Mouse (Mus musculus): ENCODE data around the gene Grasp. TPM values are rescaled to one million over a fixed set of nuclear protein-coding genes. Genes with fewer than 3 reads are reported as not detected.

Grasp gene
- polyA plus RNA-seq, 1 experiment from 2014 or later = 6.0 TPM

DNA sequence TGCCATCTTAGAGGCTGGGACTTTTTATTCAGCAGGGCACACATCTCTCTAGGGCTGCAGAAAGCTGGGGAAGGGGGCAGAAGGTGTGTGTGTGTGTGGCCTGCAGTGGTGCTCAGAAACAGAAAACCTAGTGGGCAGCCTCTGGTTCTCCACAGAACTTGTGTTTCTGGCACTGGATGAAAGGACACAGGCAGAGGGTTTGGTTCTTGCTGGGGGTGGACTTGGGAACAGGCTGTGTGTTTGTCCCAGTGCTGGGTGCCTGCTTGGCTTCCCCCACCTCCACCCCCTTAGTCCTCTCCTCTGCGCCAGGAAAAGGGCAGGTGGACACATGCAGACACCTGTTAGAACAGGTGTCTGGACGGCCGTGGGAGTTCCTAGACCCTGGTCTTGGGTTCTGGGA lies 47.1 kb downstream of the Grasp start:
- Histone ChIP-seq H3K4me2 (replicated peaks) (no peak overlapping the region), H3K36me3 (peaks cover 53% of the 10 kb centered on the region), H3K4me1 (peaks cover 16% of the 10 kb centered on the region), H3K27me3 (peaks cover 13% of the 10 kb centered on the region), H3K4me3 (no peak overlapping the region), H3K9ac (no peak overlapping the region), H3K9me3 (no peaks in the 10 kb centered on the region), H3K27ac (no peak overlapping the region)
- WGBS = 64% methylated on average over 3 of the region's 3 CpGs
- ATAC-seq (ENCODE audit: low FRiP score, low read depth) = no peak

- peaks cover 14% of the 10 kb centered on the region for H3K4me1 ChIP-seq
- no peak overlapping the region for H3K4me2 ChIP-seq (replicated peaks)
- no peak for ATAC-seq (ENCODE audit: low FRiP score, low read depth)
- H3K9me3 ChIP-seq = no peaks in the 10 kb centered on the region
- H3K27ac ChIP-seq = no peak overlapping the region
- H3K4me3 ChIP-seq = no peak overlapping the region
- WGBS = 86% methylated on average over 15 of the region's 15 CpGs
- H3K9ac ChIP-seq = no peak overlapping the region
- peaks cover 13% of the 10 kb centered on the region for H3K27me3 ChIP-seq
- peaks cover 53% of the 10 kb centered on the region for H3K36me3 ChIP-seq
Observed at GRCm38 (mm10) chr15:101271513-101271912, 47.5 kb downstream of the Grasp start.

- no peak overlapping the region for H3K4me3 ChIP-seq
- H3K4me1 ChIP-seq = peaks cover 24% of the 10 kb centered on the region
- H3K36me3 ChIP-seq = peaks cover 53% of the 10 kb centered on the region
- no peaks in the 10 kb centered on the region for H3K27me3 ChIP-seq
- ATAC-seq (ENCODE audit: low FRiP score, low read depth) = no peak
- no peak overlapping the region for H3K9ac ChIP-seq
- H3K27ac ChIP-seq = no peak overlapping the region
- WGBS = 78% methylated on average over 6 of the region's 6 CpGs
- no peaks in the 10 kb centered on the region for H3K9me3 ChIP-seq
- no peak overlapping the region for H3K4me2 ChIP-seq (replicated peaks)
Observed at GRCm38 (mm10) chr15:101274380-101274779, 50.4 kb downstream of the Grasp start.

DNA sequence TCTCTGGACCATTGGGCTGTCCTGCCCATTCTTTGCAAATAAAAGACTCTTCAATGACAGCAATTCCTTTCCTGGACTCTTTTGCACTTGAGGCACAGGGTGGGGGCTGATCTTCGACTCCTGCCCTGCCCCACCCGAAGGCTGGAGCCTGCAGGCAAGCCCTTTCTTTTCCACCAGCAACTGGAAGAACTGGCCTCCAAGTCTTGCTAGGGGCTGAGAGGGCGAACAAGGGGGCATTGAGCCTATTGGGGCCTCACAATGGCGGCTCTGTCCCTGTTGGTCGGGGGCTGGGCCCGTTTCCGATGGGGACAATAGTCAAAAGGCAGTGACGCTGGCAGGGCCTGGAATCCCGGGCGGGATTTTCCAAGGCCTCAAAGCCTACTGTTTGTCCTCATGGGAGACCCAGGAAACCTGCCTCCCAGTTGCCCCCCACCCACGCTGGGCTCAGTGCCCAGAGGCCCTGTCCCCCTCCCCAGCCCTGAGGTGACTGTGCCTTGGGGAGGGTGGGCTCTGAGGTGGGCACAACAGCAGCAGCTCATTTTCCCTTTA lies 53.4 kb downstream of the Grasp start:
- Histone ChIP-seq H3K9me3 (no peaks in the 10 kb centered on the region), H3K9ac (0 out of 2 replicates have a peak overlapping the region, but pooled peaks have one; percentile 35), H3K4me2 (replicated peaks) (no peak overlapping the region), H3K36me3 (peaks cover 24% of the 10 kb centered on the region), H3K4me1 (peaks cover 26% of the 10 kb centered on the region), H3K27me3 (no peaks in the 10 kb centered on the region), H3K4me3 (no peak overlapping the region), H3K27ac (peak overlapping the region; percentile 80)
- peak; percentile 49; the same call in 1 of the 2 replicates for ATAC-seq (ENCODE audit: low FRiP score, low read depth)
- 73% methylated on average over 11 of the region's 11 CpGs for WGBS

DNA sequence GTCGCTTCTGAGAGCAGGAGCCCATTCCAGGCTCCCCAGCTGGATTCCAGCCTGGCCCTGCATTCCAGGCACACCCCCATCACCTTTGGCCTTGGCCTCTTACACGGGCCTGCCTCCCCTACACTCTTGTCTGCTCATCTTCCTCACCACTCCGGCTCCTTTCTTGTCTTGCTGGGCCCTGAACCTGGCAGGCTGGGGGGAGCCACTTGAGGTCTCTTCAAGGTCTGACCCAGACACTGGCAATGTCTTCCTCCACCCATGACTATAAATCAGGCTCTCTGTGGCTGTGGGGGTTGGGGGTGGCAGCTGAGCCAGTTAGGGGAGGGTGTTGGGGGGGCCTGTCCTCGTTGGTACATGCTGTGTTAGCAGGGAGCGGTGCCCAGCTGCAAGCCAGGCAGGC lies 54.6 kb downstream of the Grasp start:
- Histone ChIP-seq H3K4me2 (replicated peaks) (no peak overlapping the region), H3K27ac (peak overlapping the region; percentile 80), H3K9me3 (no peaks in the 10 kb centered on the region), H3K4me3 (no peak overlapping the region), H3K4me1 (peaks cover 30% of the 10 kb centered on the region), H3K9ac (peak overlapping the region; percentile 35; the same call in 1 of the 2 replicates), H3K36me3 (peaks cover 13% of the 10 kb centered on the region), H3K27me3 (no peaks in the 10 kb centered on the region)
- no peak for ATAC-seq (ENCODE audit: low FRiP score, low read depth)
- 33% methylated on average over 5 of the region's 5 CpGs for WGBS

DNA sequence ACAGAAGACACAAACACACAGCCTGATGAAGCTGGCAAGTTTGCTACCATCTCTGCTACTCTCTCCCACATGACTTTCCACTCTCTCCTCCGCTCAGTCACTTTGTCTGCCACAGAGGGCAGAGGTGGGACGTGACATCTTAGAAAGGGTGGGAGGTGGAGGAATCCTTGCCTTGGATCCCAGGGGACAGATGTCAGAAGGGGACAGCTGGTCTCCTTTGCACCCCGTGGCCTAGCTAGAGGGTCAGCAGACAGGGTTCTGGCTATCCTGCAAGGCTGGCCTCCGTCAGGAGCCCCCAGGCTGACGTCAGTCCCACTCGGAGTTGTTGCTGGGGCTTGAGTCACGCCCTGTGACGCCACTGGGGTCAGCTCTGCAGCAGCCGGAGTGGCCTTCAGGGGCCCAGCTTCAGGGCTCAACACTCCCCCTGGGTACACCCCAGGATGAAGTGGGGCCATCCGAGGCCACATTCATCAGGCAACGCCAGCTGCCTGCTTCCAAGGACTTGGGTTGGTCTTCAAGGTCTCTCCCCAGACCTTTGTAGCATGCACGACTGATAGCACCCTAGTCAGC lies 55.5 kb downstream of the Grasp start:
- Histone ChIP-seq H3K27ac (peak overlapping the region; percentile 80; the same call in 1 of the 2 replicates), H3K9ac (no peak overlapping the region; the same call in 1 of the 2 replicates), H3K9me3 (no peaks in the 10 kb centered on the region), H3K4me1 (peaks cover 30% of the 10 kb centered on the region), H3K4me2 (replicated peaks) (no peak overlapping the region), H3K4me3 (no peak overlapping the region), H3K27me3 (no peaks in the 10 kb centered on the region), H3K36me3 (peaks cover 4% of the 10 kb centered on the region; the same call in 1 of the 2 replicates)
- no peak for ATAC-seq (ENCODE audit: low FRiP score, low read depth)
- WGBS = 62% methylated on average over 12 of the region's 12 CpGs

Small RNA genes within 50 kb of the gene (microRNA-seq; reads per million reads assigned to microRNA genes)
- gene Mir6962 = not detected

Other genes with a start within 250 kb of the Grasp start
- not detected in 2 replicates for gene Gm47841, start 176.8 kb upstream of the Grasp start, polyA plus RNA-seq (2015; fragmentation: Nextera tagmentation; extraction: Ambion mirVana)
- 0.20 and 0.26 TPM in 2 replicates for gene Fignl2, start 145.6 kb upstream of the Grasp start, polyA plus RNA-seq (2015; fragmentation: Nextera tagmentation; extraction: Ambion mirVana)
- gene Ankrd33, start 108.4 kb upstream of the Grasp start, polyA plus RNA-seq (2015; fragmentation: Nextera tagmentation; extraction: Ambion mirVana) = not detected in 2 replicates
- gene Acvrl1, start 95.7 kb upstream of the Grasp start, polyA plus RNA-seq (2015; fragmentation: Nextera tagmentation; extraction: Ambion mirVana) = 9.6 TPM in 2 replicates
- 6.1 and 7.1 TPM in 2 replicates for gene Acvr1b, start 50.1 kb upstream of the Grasp start, polyA plus RNA-seq (2015; fragmentation: Nextera tagmentation; extraction: Ambion mirVana)
- 10.0 and 10.3 TPM in 2 replicates for gene Nr4a1, start 30.1 kb downstream of the Grasp start, polyA plus RNA-seq (2015; fragmentation: Nextera tagmentation; extraction: Ambion mirVana)
- gene Atg101, start 60.1 kb downstream of the Grasp start, polyA plus RNA-seq (2015; fragmentation: Nextera tagmentation; extraction: Ambion mirVana) = 64.1 and 70.4 TPM in 2 replicates
- gene 6030408B16Rik, start 69.0 kb downstream of the Grasp start, polyA plus RNA-seq (2015; fragmentation: Nextera tagmentation; extraction: Ambion mirVana) = 1.5 and 1.9 TPM in 2 replicates
- gene Krt80, start 146.0 kb downstream of the Grasp start, polyA plus RNA-seq (2015; fragmentation: Nextera tagmentation; extraction: Ambion mirVana) = 0.75 and 1.0 TPM in 2 replicates
- gene Krt7, start 186.9 kb downstream of the Grasp start, polyA plus RNA-seq (2015; fragmentation: Nextera tagmentation; extraction: Ambion mirVana) = 23.2 and 24.4 TPM in 2 replicates
- gene Krt87, start 214.6 kb downstream of the Grasp start, polyA plus RNA-seq (2015; fragmentation: Nextera tagmentation; extraction: Ambion mirVana) = 1.3 and 1.7 TPM in 2 replicates
- not detected in 2 replicates for gene Krt88, start 223.6 kb downstream of the Grasp start, polyA plus RNA-seq (2015; fragmentation: Nextera tagmentation; extraction: Ambion mirVana)
- gene Krt81, start 239.6 kb downstream of the Grasp start, polyA plus RNA-seq (2015; fragmentation: Nextera tagmentation; extraction: Ambion mirVana) = not detected in 2 replicates
- gene Krt86, start 249.3 kb downstream of the Grasp start, polyA plus RNA-seq (2015; fragmentation: Nextera tagmentation; extraction: Ambion mirVana) = not detected in 2 replicates

Data from limb, embryonic 13.5 days (tissue).